Mouse (Mus musculus) CD4-positive, CD25-positive, alpha-beta regulatory T cell, adult 4 months (primary cell): ENCODE measurements around the gene Nup98. TPM values are rescaled to one million over a fixed set of nuclear protein-coding genes. Genes with fewer than 3 reads are reported as not detected.

Source experiments
- ATAC-seq: one replicate; pipeline ENCODE4 v1.8.0; 2017
- polyA plus RNA-seq, 2 experiments: library from polyadenylated mRNA; unstranded; fragments of 100-300 nt; shearing (Covaris generic); gene quantifications; one replicate each; pipeline ENCODE4 v1.2.1; 2017

The Nup98 gene
- polyA plus RNA-seq, 2 experiments from 2014 or later = 37.2 to 39.6 TPM

- no peak for ATAC-seq
These were observed 93.2 kb downstream of the Nup98 start, which contains the start of gene Chrna10 for GRCm38 (mm10) chr7:102116579-102117331. Chrna10 (minus strand) TSS chr7:102116828.

- ATAC-seq = no peak
These were observed 96.7 kb downstream of the Nup98 start for GRCm38 (mm10) chr7:102113151-102113729.

DNA sequence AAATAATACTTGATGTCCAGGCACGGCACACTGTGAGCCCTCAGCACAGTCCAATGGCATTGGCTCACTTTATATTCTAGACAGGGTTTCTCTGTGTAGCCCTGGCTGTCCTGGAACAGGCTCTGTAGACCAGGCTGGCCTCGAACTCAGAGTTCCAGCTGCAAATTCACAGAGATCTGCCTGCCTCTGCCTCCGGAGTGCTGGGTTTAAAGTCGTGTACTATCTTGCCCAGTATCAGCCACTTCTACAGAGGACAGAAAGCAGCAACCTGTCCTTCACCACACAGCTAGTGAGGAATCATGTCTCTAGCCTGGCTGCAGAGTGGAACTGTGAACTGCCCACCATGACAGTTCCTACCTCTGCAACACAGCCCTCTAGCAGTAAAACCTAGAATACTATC is 100.2 kb downstream of the Nup98 start:
- ATAC-seq = no peak

GRCm38 (mm10) chr7:102109171-102109570 is 100.8 kb downstream of the Nup98 start, which contains the start of gene Art5:
Art5 (minus strand) TSS chr7:102109489.
- no peak for ATAC-seq

GRCm38 (mm10) chr7:102108206-102108605 is 101.8 kb downstream of the Nup98 start:
- no peak for ATAC-seq

GRCm38 (mm10) chr7:102106700-102107141 is 103.3 kb downstream of the Nup98 start:
- ATAC-seq = no peak

- ATAC-seq = no peak
These were observed 105.8 kb downstream of the Nup98 start for GRCm38 (mm10) chr7:102104126-102104525.

- ATAC-seq = no peak
These were observed 106.4 kb downstream of the Nup98 start for GRCm38 (mm10) chr7:102103555-102103954.

DNA sequence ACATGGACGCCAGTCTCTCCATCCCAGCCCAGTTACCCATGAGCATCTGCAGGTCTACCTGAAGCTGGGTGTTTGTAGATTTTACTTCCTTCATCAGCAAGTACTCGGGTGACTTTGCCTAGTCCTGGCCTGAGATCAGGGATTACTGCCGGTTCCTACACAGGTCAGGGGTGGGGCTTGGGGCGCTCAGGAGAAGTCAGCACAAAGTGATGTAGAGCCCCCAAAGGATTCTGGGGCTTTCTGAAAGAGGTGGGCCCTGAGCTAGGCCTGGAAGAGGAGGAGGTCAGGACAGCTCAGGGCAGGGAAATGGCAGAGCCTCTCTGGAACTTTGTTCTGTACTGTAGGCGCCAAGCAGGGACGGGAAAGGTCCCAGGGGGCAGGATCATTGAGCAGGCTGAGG is 107.3 kb downstream of the Nup98 start:
- no peak for ATAC-seq

DNA sequence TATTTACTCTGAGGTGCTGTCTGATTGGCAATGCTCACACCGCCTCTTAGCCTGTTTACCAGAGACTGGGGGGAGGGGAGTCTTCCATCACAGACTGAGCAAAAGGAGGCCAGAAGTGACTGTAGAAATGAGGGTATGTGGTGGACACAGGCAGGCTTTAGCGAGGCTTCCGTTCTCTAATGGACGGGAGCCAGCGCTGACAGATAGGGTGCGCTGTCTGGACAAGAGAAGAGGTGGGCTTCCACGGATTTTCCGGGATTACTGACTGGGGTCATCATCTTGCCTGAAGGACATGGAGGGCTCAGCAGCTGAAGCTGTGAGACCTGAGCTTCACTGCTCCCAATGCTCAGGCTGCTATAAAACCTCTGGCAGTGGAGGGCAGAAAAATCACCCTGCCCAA is 107.7 kb downstream of the Nup98 start:
- no peak for ATAC-seq

GRCm38 (mm10) chr7:102101487-102101886 is 108.5 kb downstream of the Nup98 start, which contains the start of gene Art1:
Art1 (plus strand) TSS chr7:102101743.
- ATAC-seq = no peak

DNA sequence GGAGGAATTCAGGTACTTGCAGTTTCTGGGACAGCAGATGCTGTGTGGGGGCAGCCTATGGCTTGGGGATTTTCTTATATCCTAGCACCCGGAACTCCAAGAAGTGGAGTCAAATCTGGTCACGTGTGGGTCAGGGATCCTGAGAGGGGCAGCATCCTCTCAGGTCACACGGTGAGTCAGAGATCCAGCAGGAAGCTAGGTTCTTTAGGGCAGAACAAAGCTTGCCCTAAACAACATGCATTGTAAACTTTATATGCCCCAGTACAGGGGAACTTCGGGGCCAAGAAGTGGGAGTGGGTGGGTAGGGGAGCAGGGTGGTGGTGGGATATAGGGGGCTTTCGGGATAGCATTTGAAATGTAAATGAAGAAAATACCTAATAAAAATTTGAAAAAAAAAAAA is 109.1 kb downstream of the Nup98 start:
- ATAC-seq = no peak

DNA sequence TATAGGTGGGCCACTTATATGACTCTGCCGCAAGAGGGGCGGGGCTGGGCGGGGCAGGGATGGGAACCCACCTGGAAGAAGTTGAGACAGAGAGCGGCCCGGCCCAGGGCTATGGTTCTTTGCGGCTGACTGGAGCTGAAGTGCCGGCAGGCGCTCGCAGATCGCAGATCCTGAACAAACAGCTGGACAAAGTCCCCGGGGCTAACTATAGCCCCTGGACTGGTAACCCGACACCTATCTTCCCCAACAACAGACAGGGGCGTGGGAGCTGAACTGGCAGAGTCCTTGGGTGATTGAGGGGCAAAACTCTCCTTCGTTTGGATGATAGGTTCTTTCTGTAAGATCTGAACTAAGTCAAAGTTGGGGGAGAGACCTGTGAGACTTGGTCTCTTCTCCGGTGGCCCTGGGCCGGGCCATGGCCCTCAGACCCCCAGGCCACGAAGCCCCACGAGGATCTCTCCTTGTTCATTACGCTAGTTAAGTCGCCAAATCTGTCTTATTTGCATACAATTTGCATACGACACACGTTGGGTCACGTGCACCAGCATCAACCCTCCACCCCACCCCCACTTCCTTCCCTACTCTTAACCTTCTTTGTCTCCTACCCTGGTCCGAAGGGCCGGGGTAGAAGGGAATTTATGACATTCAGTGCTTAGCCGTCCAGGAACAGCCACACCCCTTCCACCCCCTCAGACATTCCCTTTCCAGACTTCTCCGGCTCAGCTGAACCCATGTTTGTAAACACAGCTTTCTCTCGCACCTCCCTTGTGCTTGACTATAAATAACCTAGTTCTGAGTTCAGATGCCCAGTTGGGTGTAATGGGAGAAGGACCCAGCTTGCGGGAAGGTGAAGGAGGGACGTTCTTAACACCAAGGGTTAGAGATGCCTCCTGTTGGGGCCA is 110.0 kb downstream of the Nup98 start:
- peak; percentile 96 for ATAC-seq

DNA sequence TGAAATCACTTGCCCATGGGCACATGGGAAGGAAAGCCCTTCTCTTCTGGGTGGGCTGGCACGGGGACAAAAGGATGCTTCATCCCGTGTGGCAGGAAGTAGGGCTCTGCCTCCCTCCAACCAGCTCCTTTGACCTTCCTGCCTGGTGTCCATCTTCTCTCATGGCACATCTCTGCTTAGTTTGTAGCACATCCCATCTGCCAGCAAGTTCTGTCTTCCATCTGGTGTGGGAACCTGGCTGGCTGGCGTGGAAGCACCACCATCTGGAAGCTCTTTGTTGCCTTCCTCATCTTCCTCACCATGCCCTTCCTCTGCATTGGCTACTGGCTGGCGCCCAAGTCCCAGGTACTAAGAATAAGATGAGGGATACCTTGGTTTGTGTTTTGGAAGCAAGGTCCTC is 122.6 kb downstream of the Nup98 start:
- ATAC-seq = no peak

- no peak for ATAC-seq
These were observed 125.8 kb downstream of the Nup98 start for GRCm38 (mm10) chr7:102084041-102084696.

DNA sequence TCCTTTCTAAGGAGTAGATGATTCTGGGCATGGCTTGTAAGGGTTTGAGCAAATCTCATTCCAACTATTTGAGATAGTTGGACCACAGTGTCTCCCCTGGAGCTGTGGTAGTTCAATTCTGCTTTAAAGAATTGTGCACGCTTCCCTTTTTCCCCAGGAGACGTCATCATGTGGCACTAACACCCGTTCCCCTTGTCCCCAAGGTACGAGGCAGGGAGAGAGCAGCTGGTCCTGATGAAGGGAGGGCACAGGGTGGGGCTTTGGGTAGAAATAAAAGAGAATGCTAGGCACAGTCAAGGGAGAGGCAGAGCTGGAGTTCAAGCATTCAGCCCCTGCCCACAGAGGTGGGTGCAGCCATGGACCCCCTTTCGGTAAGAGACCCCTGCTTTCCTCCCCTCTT is 127.2 kb downstream of the Nup98 start, which contains the start of gene Trpc2:
Gene Trpc2, plus strand, starts transcription at position 301 of the 400 bp plus-strand sequence.
- no peak for ATAC-seq

GRCm38 (mm10) chr7:102081784-102082183 is 128.2 kb downstream of the Nup98 start:
- no peak for ATAC-seq

DNA sequence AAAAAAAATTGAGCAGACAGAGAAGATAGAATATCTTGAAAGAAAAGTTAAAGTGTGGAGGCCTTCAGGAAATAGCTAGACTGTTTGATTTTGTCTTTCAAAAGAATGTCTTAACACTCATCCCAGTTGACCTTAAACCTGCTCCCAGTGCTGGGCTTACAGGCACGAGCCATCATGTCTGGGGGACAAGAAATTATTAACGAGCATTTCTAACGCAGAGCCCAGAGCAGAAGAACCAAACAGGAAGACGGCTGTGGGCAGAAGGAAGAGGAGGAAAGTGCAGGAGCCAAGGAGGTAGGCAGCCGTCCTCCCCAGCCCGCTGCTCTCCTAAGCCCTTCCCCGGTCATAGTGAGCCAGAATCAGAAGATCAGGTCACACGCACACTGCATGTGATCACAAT is 129.7 kb downstream of the Nup98 start:
- no peak for ATAC-seq

GRCm38 (mm10) chr7:102078517-102078916 is 131.5 kb downstream of the Nup98 start:
- ATAC-seq = peak; percentile 66

GRCm38 (mm10) chr7:102076714-102077296 is 133.2 kb downstream of the Nup98 start:
- peak; percentile 63 for ATAC-seq
